Mouse (Mus musculus): Measurements from ENCODE around the gene Fthl17c. TPM values are rescaled to one million over a fixed set of nuclear protein-coding genes. Genes with fewer than 3 reads are reported as not detected.
"Not testable (repeated sequence)": the region's sequence is repeated elsewhere in the genome, so short reads cannot be mapped to it uniquely, and the experiment has no call there.

The Fthl17c gene
- not detected in 2 replicates for polyA plus RNA-seq (2015; fragmentation: Nextera tagmentation; extraction: Ambion mirVana)

- ATAC-seq (ENCODE audit: low FRiP score); H3K27ac ChIP-seq (replicated peaks); H3K27me3 ChIP-seq (replicated peaks); H3K36me3 ChIP-seq; H3K9me3 ChIP-seq (replicated peaks); H3K4me3 ChIP-seq (replicated peaks); H3K9ac ChIP-seq (replicated peaks); H3K4me2 ChIP-seq; H3K4me1 ChIP-seq: not testable (repeated sequence)
- WGBS: no CpG with 5 or more reads among the region's 11 CpGs
Measured at GRCm38 (mm10) chrX:8976459-8976858, at the start of gene Fthl17c. Gene Fthl17c, minus strand, starts transcription at chrX:8976559.

GRCm38 (mm10) chrX:9019481-9019880 is 43.1 kb upstream of the Fthl17c start:
- H3K36me3 ChIP-seq: no peaks in the 10 kb centered on the region
- H3K27me3 ChIP-seq (replicated peaks): no peaks in the 10 kb centered on the region
- no peak overlapping the region for H3K4me3 ChIP-seq (replicated peaks)
- no peaks in the 10 kb centered on the region for H3K9me3 ChIP-seq (replicated peaks)
- no peaks in the 10 kb centered on the region for H3K4me1 ChIP-seq
- H3K4me2 ChIP-seq: no peak overlapping the region
- no peak overlapping the region for H3K9ac ChIP-seq (replicated peaks)
- H3K27ac ChIP-seq (replicated peaks): no peak overlapping the region
- no peak for ATAC-seq (ENCODE audit: low FRiP score)
- WGBS: 58% methylated on average over 10 of the region's 10 CpGs

GRCm38 (mm10) chrX:9016079-9016478 is 39.7 kb upstream of the Fthl17c start:
- Histone ChIP-seq H3K27ac (replicated peaks) (no peak overlapping the region), H3K4me3 (replicated peaks) (no peak overlapping the region), H3K4me2 (no peak overlapping the region), H3K9ac (replicated peaks) (no peak overlapping the region), H3K36me3 (no peaks in the 10 kb centered on the region), H3K9me3 (replicated peaks) (no peaks in the 10 kb centered on the region), H3K4me1 (no peaks in the 10 kb centered on the region), H3K27me3 (replicated peaks) (no peaks in the 10 kb centered on the region)
- peak; percentile 47; the same call in 1 of the 2 replicates for ATAC-seq (ENCODE audit: low FRiP score)
- WGBS: 50% methylated on average over 1 of the region's 1 CpGs

- not testable (repeated sequence) for H3K4me2 ChIP-seq; H3K27ac ChIP-seq (replicated peaks); H3K4me3 ChIP-seq (replicated peaks); H3K36me3 ChIP-seq; ATAC-seq (ENCODE audit: low FRiP score); H3K9me3 ChIP-seq (replicated peaks); H3K27me3 ChIP-seq (replicated peaks); H3K9ac ChIP-seq (replicated peaks); H3K4me1 ChIP-seq
- WGBS: no CpG with 5 or more reads among the region's 9 CpGs
Measured at GRCm38 (mm10) chrX:8986655-8987054, 10.3 kb upstream of the Fthl17c start, which contains the start of gene Fthl17d. Gene Fthl17d, minus strand, starts transcription at chrX:8986755.

- not testable (repeated sequence) for H3K27ac ChIP-seq (replicated peaks); H3K27me3 ChIP-seq (replicated peaks); H3K4me1 ChIP-seq; ATAC-seq (ENCODE audit: low FRiP score); H3K9me3 ChIP-seq (replicated peaks); H3K4me2 ChIP-seq; H3K9ac ChIP-seq (replicated peaks); H3K36me3 ChIP-seq; H3K4me3 ChIP-seq (replicated peaks)
- WGBS: 50% methylated on average over 4 of the region's 4 CpGs
Measured at GRCm38 (mm10) chrX:8964618-8965017, 11.7 kb downstream of the Fthl17c start.

GRCm38 (mm10) chrX:8962875-8963274 is 13.5 kb downstream of the Fthl17c start, which contains the start of gene Fthl17b:
Gene Fthl17b, minus strand, starts transcription at chrX:8962975.
- ATAC-seq (ENCODE audit: low FRiP score): not testable (repeated sequence)
- 96% methylated on average over 4 of the region's 11 CpGs for WGBS

GRCm38 (mm10) chrX:8948130-8948805 is 28.1 kb downstream of the Fthl17c start:
- not testable (repeated sequence) for H3K4me2 ChIP-seq; H3K27ac ChIP-seq (replicated peaks); H3K36me3 ChIP-seq; H3K27me3 ChIP-seq (replicated peaks); H3K9me3 ChIP-seq (replicated peaks); H3K4me1 ChIP-seq; H3K9ac ChIP-seq (replicated peaks); H3K4me3 ChIP-seq (replicated peaks)
- peak; percentile 89 for ATAC-seq (ENCODE audit: low FRiP score)
- 18% methylated on average over 7 of the region's 7 CpGs for WGBS

More at GRCm38 (mm10) chrX:8962875-8963274, 13.5 kb downstream of the Fthl17c start, which contains the start of gene Fthl17b:
- H3K9me3 ChIP-seq (replicated peaks); H3K9ac ChIP-seq (replicated peaks); H3K4me1 ChIP-seq; H3K27me3 ChIP-seq (replicated peaks); H3K4me3 ChIP-seq (replicated peaks); H3K36me3 ChIP-seq; H3K27ac ChIP-seq (replicated peaks); H3K4me2 ChIP-seq: not testable (repeated sequence)

GRCm38 (mm10) chrX:8944041-8944440 is 32.3 kb downstream of the Fthl17c start:
- Histone ChIP-seq H3K9ac (replicated peaks) (no peak overlapping the region), H3K36me3 (no peaks in the 10 kb centered on the region), H3K4me1 (no peaks in the 10 kb centered on the region), H3K4me3 (replicated peaks) (no peak overlapping the region), H3K27ac (replicated peaks) (no peak overlapping the region), H3K4me2 (no peak overlapping the region), H3K9me3 (replicated peaks) (no peaks in the 10 kb centered on the region), H3K27me3 (replicated peaks) (no peaks in the 10 kb centered on the region)
- no peak for ATAC-seq (ENCODE audit: low FRiP score)
- WGBS: 82% methylated on average over 8 of the region's 8 CpGs

GRCm38 (mm10) chrX:8927308-8927707 is 49.1 kb downstream of the Fthl17c start:
- Histone ChIP-seq H3K9ac (replicated peaks) (no peak overlapping the region), H3K27me3 (replicated peaks) (no peaks in the 10 kb centered on the region), H3K36me3 (no peaks in the 10 kb centered on the region), H3K4me3 (replicated peaks) (no peak overlapping the region), H3K27ac (replicated peaks) (no peak overlapping the region), H3K4me2 (no peak overlapping the region), H3K9me3 (replicated peaks) (no peaks in the 10 kb centered on the region), H3K4me1 (no peaks in the 10 kb centered on the region)
- WGBS: 27% methylated on average over 4 of the region's 4 CpGs
- peak; percentile 50; the same call in 1 of the 2 replicates for ATAC-seq (ENCODE audit: low FRiP score)

Other genes starting within 250 kb of the Fthl17c start
- not detected in 2 replicates for gene Ssx9, start 228.1 kb downstream of the Fthl17c start, polyA plus RNA-seq (2015; fragmentation: Nextera tagmentation; extraction: Ambion mirVana)
- not detected in 2 replicates for gene Ssxb5, start 172.9 kb downstream of the Fthl17c start, polyA plus RNA-seq (2015; fragmentation: Nextera tagmentation; extraction: Ambion mirVana)
- gene Gm6592, start 132.6 kb downstream of the Fthl17c start, polyA plus RNA-seq (2015; fragmentation: Nextera tagmentation; extraction: Ambion mirVana): not detected in 2 replicates
- gene Gm5751, start 102.3 kb downstream of the Fthl17c start, polyA plus RNA-seq (2015; fragmentation: Nextera tagmentation; extraction: Ambion mirVana): not detected in 2 replicates
- gene B630019K06Rik, start 84.2 kb downstream of the Fthl17c start, polyA plus RNA-seq (2015; fragmentation: Nextera tagmentation; extraction: Ambion mirVana): 26.4 and 28.3 TPM in 2 replicates
- not detected in 2 replicates for gene Fthl17b, start 13.6 kb downstream of the Fthl17c start, polyA plus RNA-seq (2015; fragmentation: Nextera tagmentation; extraction: Ambion mirVana)
- not detected in 2 replicates for gene Fthl17d, start 10.2 kb upstream of the Fthl17c start, polyA plus RNA-seq (2015; fragmentation: Nextera tagmentation; extraction: Ambion mirVana)
- gene Fthl17e, start 56.9 kb upstream of the Fthl17c start, polyA plus RNA-seq (2015; fragmentation: Nextera tagmentation; extraction: Ambion mirVana): not detected in 2 replicates
- gene Fthl17f, start 86.5 kb upstream of the Fthl17c start, polyA plus RNA-seq (2015; fragmentation: Nextera tagmentation; extraction: Ambion mirVana): not detected in 2 replicates
- not detected in 2 replicates for gene 4930402K13Rik, start 128.0 kb upstream of the Fthl17c start, polyA plus RNA-seq (2015; fragmentation: Nextera tagmentation; extraction: Ambion mirVana)
- 2.8 and 3.1 TPM in 2 replicates for gene Lancl3, start 223.3 kb upstream of the Fthl17c start, polyA plus RNA-seq (2015; fragmentation: Nextera tagmentation; extraction: Ambion mirVana)